Mouse (Mus musculus) adrenal gland, adult 18-20 months (tissue): ENCODE results near the gene Tsfm. TPM values are rescaled to one million over a fixed set of nuclear protein-coding genes. Genes with fewer than 3 reads are reported as not detected.

Source experiments
- DNase-seq, 2 experiments: peaks; one replicate each; pipeline ENCODE4 v3.0.0; 2021 to 2022; ENCODE audit warnings: low spot score in 2 of 2
- total RNA-seq, 2 experiments: library from RNA; stranded (reverse); gene quantifications; 1 replicate in 1 of 2; 2 replicates in 1 of 2; pipeline ENCODE4 v1.2.3; 2021

The Tsfm gene
- total RNA-seq, 2 experiments from 2014 or later: 55.1 to 61.3 TPM

- DNase-seq: no peak
These were observed 12.0 kb upstream of the Tsfm start for GRCm38 (mm10) chr10:127042468-127043115.

GRCm38 (mm10) chr10:127041774-127042338 is 11.2 kb upstream of the Tsfm start:
- DNase-seq: peak; percentile 87 to 91

- DNase-seq: peak in 1 of 2 experiments; percentile 57
These were observed 10.7 kb upstream of the Tsfm start, which contains the start of the genes Mettl1 and Eef1akmt3 for GRCm38 (mm10) chr10:127041274-127041766. Gene Mettl1, plus strand, starts transcription at chr10:127041414. Gene Eef1akmt3, minus strand, starts transcription at chr10:127041513.

- no peak for DNase-seq
These were observed 10.1 kb upstream of the Tsfm start for GRCm38 (mm10) chr10:127040569-127041214.

DNA sequence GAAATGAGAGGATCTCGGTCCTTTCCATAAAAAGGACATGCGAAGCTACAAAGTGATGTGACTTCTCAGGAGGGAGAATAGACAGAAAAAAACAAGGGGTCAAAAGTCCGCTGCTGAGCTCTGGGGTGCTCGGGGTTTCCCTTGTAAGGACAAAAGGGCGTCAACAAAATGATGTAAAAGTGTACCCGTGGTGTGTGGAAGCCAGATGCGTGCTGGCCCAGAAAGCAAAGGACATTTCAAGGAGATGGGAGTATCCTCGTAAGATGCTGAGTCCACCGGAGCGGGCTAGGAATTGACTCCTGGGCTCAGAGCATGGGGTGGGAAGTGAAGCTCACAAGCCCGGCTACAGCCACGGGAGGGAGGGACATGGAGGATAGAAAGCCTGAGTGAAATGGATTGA is 7.0 kb upstream of the Tsfm start:
- DNase-seq: no peak

- DNase-seq: no peak
These were observed 5.6 kb upstream of the Tsfm start for GRCm38 (mm10) chr10:127036273-127036672.

DNA sequence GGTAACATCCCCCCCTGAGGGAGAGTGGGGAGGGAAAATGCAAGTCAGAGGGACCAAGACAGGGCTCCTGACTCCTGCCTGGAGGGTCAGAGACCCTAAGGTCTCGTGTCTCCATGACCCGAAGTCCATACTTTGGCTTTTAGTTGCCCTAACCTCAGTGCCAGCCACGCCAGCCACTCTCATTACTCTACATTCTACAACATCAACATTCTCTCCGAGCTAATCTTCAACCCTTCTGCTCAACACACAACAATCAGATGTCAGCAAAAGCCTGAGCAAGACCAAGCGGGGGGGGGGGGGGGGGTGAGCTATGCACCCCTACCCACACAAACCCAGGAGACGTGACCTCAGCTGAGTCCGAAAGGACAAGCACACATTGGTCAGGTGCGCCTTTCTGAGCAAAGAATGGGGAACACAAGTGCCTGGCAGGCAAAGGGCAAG is 2.7 kb upstream of the Tsfm start:
- no peak for DNase-seq

GRCm38 (mm10) chr10:127018422-127018821 is 12.2 kb downstream of the Tsfm start:
- no peak for DNase-seq

GRCm38 (mm10) chr10:127017071-127017470 is 13.6 kb downstream of the Tsfm start:
- no peak for DNase-seq

DNA sequence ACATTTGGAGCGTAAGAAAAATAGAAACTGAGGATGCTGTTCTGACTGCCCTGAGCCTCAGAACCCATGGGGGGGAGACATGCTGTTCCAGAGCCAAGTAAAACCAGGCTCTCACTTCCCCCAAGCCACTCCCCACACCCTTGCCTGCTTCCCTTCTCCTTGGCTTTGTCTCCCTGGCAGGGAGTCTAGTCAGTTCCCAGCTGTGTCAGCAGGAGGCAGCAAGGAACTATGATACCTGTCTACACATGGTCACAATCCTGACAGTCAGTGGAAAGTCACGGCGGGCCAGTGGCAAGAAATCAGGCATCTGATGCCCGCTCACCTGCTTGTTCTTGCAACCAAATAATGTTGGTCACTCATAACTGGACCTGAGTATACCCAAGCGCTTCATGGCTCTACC is 14.2 kb downstream of the Tsfm start:
- no peak for DNase-seq

DNA sequence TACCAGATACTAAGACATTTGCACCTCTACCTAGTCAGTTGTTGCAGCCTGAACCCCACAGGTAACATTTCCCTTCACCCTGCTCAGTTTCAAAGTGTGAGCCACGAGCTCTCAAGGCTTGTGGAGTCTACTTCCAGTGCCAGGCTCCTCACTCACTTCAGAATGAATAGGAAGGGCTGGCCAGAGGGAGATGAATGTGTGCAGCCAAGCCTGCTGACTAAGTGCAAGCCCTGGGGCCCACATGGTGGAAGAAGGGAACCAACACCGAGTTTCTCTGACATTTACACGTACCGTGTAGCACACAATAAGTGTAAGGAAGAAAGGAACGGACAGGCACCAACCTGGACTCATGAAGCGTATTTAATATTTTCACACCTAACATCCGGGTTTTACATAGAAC is 26.8 kb downstream of the Tsfm start:
- no peak for DNase-seq

DNA sequence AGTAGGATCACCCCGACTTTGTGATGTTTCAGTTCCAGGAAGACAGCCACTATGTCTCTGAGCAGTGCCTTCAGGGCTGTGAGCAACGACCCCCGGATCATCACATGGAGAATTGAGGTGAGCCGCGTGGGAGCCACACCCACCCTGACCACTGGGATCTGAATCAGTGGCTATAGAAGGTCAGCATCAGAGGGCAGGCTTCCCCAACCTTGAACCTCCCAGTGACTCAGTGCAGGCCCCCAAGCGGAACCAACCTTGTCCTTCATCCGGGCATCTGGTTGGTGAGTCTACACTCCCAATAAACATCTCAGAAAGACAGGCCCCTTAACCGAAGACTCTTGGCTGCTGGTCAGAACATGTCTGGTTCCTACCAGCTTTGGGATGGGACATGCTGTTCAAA is 27.3 kb downstream of the Tsfm start:
- DNase-seq: peak; percentile 46 to 56

DNA sequence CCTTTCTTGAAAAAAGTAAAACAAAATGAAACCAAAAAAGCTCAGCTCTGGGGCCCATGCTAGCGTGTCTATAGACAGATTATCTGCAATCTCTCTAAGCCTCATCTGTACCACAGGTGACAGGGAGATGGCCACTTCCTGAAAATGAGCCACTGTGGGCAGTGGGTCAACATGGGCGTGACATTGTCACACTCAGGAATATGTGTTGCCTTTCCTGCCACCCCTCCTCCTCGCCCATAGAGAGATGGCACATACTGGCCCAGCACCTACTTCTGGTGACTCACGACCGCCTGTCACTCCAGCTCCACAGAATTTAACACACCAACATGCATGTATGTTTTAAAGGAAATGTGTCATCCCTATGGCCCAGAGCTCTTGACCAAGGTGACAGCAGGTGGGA is 27.9 kb downstream of the Tsfm start:
- no peak for DNase-seq

DNA sequence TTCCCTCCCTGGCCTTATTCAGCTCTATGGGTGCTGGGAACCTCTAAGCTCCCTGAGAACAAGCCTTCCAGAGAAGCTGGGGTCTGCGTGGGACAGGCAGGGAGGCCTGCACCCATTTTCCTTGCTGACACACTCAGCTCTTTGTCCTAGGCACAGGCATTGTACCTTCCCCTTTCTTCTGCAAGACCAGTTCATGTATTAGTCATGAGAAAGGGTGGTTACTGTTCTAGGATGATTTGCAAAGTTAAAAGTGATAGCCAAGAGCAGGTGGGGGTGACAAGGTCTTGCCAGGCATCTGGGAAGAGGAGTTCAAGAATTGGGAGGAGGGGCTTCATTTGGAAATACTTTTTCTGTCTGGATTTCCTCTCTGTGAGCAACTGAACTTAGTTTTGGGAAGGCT is 28.6 kb downstream of the Tsfm start:
- no peak for DNase-seq

GRCm38 (mm10) chr10:127001297-127001696 is 29.3 kb downstream of the Tsfm start:
- no peak for DNase-seq

GRCm38 (mm10) chr10:127000529-127000928 is 30.1 kb downstream of the Tsfm start, which contains the start of gene Avil:
Gene Avil, plus strand, starts transcription at chr10:127000709.
- no peak for DNase-seq

DNA sequence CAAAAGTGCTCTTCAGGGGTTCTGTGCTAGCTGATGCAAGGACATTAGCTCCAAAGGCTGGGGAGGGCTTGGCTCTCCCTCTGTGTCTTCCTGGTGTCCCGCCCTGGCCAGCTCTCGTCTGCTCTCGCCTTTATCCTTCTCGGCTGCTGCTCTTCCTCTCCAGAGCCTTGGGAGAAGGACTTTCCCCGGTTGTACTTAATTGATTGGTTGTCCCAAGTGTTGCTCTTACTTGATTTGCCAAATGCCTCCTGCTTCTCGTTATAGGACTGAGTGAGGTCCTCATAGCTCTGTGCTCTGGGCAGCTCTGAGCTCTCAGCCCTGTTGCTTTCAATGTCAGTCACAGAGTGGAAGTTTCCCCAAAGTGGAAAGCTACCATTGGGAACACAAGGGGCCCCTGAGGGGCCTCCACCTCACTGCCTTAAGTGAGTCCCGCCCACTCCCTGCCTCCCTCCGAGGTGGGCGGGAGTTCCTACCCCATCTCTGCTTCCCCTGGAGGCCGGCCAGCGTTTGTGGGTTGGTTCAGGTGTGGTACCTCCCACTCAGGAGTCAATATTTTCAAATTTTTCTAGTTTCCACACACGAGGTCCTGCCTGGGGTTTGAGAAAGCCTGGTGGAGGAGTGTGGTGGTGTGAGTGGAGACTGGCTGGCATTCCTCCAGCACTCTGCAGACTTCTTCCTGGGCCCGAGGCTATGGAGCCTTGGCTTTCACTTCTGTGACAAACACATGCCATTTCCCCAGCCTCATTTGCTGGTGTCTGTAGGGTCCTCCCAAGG is 33.1 kb downstream of the Tsfm start:
- no peak for DNase-seq

GRCm38 (mm10) chr10:126993621-126994020 is 37.0 kb downstream of the Tsfm start:
- no peak for DNase-seq

- DNase-seq: no peak
These were observed 39.0 kb downstream of the Tsfm start for GRCm38 (mm10) chr10:126991676-126992075.

- DNase-seq: peak; percentile 89 to 90
These were observed 40.2 kb downstream of the Tsfm start for GRCm38 (mm10) chr10:126990313-126991056.
